Mouse (Mus musculus) fat pad, adult 2 months (tissue): ENCODE results near the gene Galnt16.

ENCODE experiments used
- DNase-seq: peaks from one replicate; pipeline ENCODE4 v3.0.0-alpha.2; 2011; ENCODE audit warnings: low read depth, low spot score; ENCODE audit errors: extremely low read depth

Galnt16 gene

DNA sequence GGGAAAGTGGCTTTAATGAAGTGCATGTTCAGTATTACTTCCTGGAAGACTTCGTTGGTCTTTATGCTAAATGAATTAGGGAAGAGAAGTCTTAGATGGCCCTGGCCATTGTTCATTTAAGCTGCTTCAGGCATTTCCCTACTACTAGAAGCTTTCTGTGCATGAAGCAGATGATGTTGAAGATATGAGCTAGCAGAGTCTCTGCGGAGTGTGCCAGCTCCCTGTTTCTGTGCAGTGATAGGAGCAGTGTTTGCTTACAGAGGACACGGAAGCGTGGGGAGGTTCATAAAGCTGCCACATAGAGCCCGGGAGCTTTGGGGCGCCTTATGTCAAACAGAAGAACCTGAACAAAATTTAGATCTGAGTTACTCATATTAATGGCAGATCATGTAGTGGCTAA lies 140.6 kb downstream of the Galnt16 start:
- no peak for DNase-seq

DNA sequence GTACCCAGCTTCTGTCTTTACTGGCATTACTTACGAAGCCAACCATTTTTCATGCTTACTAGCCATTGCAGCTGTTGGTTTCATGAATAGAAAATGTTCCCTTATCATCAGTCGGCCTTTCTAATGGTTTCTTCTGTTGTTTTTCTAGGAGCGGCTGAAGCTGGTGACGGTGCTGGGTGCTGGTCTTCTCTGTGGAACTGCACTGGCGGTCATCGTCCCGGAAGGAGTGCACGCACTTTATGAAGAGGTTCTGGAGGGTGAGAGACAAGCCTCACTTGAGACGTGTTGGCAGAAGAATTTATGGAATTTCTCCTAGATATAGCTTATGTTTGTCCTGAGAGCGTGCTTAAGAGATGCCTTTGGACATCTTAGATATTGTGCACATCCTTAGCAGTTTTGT lies 144.2 kb downstream of the Galnt16 start:
- no peak for DNase-seq

DNA sequence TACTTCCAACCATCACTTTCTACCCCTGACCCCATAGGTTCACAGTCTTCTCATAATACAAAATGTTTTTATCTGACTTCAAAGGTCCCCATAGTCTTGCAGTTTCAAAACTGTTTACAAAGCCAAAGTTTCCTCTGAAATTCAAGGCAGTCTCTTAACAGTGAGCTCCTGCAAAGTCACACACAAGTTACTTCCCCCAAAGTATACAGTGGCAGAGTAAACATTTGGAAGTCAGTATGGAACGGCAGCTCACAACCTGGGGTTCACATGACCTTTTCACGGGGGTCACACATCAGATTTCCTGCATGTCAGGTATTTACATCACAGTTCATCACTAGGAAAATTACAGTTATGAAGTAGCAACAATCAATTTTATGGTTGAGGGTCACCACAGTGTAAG lies 145.9 kb downstream of the Galnt16 start:
- DNase-seq: no peak

DNA sequence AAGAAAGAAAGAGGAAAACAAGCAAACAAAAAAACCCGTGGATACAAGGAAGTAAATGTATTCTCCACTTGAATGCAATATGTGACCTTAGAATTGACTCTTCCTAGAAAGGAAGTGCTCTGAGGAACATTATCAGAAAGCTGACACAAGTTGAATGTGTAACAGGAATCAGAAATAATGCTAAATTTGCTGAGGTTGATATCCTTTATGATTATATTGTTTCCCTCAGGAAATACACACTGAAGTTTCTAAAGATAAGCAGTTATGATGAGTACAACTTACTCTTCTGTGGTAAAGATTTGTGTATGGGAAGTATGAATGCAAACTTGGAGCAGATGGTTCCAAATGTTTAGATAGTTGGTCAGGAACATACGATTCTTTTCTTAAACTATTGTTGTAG lies 150.3 kb downstream of the Galnt16 start:
- no peak for DNase-seq

DNA sequence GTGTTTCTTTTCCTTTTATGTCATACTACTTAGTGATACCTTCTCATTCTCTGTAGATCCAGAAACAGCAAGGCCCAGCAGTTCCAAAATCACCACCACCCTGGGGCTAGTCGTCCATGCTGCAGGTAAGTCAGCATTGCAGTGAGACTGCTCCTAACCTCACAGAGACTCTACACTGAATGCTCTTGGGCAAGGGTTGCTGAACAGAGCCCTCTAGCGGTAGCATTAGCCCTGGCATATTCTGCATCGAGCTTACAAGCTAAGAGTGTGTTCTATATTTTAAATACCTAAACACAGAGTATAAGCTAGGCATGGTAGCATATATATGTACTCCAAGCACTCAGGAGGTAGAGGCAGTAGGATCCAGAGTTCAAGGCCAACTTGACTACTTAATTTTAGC lies 155.1 kb downstream of the Galnt16 start:
- DNase-seq: no peak
